Mouse (Mus musculus) megakaryocyte-erythroid progenitor cell, adult 5-6 weeks (primary cell): ENCODE results near the gene Palm3. TPM values are rescaled to one million over a fixed set of nuclear protein-coding genes. Genes with fewer than 3 reads are reported as not detected.
"Not testable (repeated sequence)": the region's sequence is repeated elsewhere in the genome, so short reads cannot be mapped to it uniquely, and the experiment has no call there.

Experiments used
- ATAC-seq: replicated peaks from 2 replicates; pipeline ENCODE4 v1.8.0; 2016; ENCODE audit warnings: mild to moderate bottlenecking, inconsistent platforms; ENCODE audit not compliant: severe bottlenecking, poor library complexity, low FRiP score, low TSS enrichment
- total RNA-seq, 2 experiments: library from RNA; stranded (forward) in 1 of 2; stranded (reverse) in 1 of 2; fragments of 200-1000, 215-1000 nt in 1 of 2; fragments of >200 nt in 1 of 2; fragmentation: Nextera tagmentation in 1 of 2; gene quantifications; 2 replicates each; pipeline ENCODE4 v1.2.3; 2014 to 2017

The Palm3 gene
- total RNA-seq, 2 experiments from 2014 or later: not detected

GRCm38 (mm10) chr8:83996567-83997505 is 24.4 kb upstream of the Palm3 start:
- peak; percentile 70 for ATAC-seq

GRCm38 (mm10) chr8:83997511-83998141 is 23.6 kb upstream of the Palm3 start, which contains the start of gene Samd1:
Gene Samd1 (plus strand): TSS chr8:83997672.
- ATAC-seq: no peak

DNA sequence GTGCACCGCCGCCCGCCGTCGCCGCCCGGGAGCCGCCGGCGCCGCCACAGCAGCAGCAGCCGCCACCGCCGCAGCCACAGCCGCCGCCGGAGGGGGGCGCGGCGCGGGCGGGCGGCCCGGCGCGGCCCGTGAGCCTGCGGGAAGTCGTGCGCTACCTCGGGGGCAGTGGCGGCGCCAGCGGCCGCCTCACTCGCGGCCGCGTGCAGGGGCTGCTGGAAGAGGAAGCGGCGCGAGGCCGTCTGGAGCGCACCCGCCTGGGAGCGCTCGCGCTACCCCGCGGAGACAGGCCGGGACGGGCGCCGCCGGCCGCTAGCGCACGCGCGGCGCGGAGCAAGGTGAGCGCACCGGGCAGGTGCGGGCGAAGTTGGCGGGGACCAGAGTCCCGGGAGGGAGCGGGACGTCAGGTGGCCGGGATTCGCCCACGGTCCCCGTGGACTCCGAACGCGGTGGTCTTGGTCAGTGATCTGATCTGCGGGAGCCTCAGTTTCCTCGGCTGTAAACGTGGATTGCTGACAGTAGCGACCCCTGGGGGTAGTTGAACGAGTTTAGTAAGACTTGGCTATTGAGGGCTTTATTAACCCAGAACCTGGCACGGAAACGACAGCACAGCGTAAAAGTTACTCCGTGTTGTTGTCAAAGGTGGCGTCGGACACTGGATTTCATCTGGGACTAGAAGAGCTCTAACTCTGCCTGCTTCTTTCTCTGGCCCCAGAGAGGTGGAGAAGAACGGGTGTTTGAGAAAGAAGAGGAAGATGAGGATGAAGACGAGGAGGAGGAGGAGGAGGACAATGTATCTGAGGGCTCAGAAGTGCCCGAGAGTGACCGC is 22.8 kb upstream of the Palm3 start:
- ATAC-seq: 0 out of 2 replicates have a peak, but pooled peaks have one; percentile 27

- ATAC-seq: no peak
Observed at GRCm38 (mm10) chr8:83999057-83999705, 22.1 kb upstream of the Palm3 start.

DNA sequence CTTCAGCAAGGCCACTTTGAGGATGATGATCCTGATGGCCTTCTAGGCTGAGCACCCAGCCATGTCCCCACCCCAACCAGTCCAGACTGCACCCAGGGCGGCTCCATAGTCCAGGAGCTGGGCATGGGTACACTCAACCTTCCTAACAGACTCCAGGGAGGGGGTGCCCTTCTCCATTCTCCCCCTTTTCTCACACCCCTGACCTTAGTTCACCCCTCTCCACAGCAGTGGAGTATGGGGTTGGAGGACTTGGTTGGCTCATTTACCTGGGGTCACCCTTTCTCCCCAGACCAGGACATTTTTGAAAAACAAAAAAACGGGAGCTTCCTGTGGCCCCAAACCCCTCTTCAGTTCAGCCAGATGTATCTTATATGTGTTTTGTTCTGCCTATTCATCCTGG is 21.4 kb upstream of the Palm3 start:
- no peak for ATAC-seq

DNA sequence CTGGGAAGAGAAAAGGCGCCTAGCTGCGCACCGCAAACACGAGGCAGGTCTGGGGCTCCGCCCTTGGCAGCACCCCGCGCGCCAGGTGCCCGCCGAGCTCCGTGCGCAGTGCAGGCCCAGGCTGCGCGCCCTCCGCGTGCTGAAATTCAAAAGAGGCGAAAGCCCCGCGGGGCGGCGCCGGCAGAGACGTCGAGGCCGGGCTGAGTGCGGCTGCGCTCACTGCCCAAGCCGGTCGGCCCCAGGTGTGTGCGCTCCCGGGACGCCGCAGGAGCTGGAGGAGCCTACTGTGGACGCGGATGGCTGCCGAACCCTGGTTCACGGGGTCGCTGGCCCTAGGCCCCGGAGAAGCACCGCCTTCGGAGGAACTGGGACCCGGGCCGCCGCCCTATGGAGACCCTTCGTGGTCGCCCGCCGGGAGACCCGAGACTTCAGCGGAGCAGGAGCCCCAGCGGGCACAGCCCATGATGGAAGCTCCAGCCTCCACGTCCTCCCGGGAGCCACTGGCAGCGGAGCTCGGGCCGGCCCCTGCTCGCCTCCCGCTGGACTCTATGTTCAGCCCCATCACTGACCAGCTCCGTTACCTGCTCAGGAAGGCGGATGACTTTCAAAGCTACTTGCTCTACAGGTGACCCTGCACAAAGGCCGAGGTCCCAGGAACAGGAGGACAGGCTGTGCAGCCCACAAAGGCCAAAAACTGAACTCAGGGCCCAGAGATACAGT is 19.8 kb upstream of the Palm3 start, which contains the start of gene 1700067K01Rik:
TSS of gene 1700067K01Rik (plus strand) at position 222 of the 720 bp plus-strand sequence.
- no peak for ATAC-seq

DNA sequence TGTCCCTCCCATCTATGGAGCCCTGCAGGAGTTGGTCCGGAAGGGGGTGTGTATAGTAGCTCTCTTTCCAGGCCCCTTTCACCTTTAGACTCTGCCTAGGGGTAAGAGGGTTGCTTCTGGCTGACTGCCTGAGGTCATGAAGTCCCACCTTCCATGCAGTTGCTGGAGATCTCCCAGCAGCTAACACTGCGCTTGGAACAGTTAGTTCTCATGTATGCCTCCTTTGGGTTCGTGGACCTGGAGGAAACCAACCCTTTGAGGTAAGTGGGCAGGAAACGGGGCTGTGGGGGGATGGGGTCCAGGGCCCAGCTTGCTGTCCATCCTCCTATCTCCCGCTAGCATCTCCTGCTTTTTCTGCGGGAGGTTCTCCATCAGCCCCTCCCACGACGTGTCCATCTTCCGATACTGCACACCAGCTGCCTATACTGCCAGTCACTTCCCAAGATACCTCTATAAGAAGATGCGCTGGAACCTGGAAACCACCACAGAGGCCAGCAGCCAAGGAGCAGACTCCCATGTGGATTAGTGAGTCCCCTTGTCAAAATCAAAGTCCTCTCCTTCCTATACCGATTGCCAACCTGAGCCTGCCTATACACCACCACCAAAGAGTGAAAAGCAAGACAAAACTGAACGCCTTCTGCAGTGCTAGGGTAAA is 18.2 kb upstream of the Palm3 start:
- ATAC-seq: no peak

GRCm38 (mm10) chr8:84003612-84004246 is 17.5 kb upstream of the Palm3 start:
- no peak for ATAC-seq

GRCm38 (mm10) chr8:84004533-84005201 is 16.6 kb upstream of the Palm3 start:
- ATAC-seq: peak; percentile 95

- ATAC-seq: not testable (repeated sequence)
Observed at GRCm38 (mm10) chr8:84005502-84005901, 15.8 kb upstream of the Palm3 start.

- no peak for ATAC-seq
Observed at GRCm38 (mm10) chr8:84008362-84008761, 12.9 kb upstream of the Palm3 start.

DNA sequence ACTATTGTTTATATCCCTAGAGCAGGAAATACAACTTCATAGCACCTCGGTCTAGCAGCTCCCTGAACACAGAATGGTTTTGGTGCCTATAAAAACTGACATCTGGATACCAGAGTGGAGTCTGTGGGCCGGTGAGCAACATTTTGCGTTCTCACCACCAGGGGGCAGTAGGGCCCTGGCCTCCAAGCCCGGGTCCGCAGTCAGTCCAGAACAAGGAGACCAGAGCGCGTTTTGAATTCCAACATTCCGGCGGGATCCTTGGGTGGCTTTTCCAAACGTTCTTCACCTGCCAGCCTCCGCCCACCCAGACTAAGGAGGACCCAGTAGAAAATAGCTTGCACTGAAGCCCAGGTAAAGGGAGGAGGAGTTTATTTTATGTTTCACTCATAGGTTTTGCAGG is 11.4 kb upstream of the Palm3 start:
- ATAC-seq: peak; percentile 70; the same call in 1 of the 2 replicates

DNA sequence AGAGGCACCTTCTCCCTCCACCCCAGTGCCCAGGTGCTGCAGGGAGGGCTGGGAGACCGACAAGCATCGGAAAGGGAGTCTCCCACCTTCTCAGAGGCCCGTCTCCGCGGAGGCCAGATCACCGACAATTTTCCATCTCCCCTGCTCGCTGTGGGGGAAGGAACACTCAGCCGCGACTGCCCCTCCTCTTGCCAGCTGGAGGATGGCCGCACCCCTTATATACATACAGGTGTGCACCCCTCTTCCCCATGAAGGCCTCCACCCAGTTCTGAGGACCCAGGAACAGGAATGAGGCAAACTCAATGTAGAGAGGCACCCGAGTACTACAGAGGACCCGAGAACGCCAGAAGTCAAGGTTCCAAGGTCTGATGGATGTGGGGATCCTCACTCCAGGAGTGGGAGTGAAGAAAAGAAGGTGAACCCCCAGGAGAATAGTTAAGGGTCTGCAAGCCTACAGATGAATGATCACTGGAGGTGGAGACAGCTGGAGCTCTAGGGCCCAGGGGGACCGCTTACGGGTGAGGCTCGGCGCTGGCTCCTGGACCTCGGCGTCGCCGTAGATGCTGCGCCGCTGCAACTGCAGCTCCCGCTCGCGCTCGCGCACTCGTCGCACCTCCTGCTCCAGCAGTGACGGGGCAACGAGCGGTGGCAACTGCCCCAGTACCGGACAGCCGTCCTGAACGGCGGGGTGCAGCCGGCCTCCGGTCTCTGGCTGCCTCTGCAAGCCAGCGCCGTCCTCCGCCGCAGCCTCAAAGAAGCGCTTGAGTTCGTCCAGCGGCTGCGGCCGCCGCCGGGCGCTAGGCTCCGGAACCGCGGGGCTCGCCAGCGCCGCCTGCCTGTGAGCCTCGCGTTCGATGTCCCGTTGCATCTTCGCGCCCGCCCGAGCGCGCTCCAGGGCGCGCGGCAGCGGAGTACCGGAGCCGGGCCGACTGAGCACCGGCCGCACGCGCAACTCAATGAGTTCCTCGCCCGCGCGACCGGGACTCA is 10.4 kb upstream of the Palm3 start:
- ATAC-seq: peak; percentile 28; the same call in 1 of the 2 replicates

- ATAC-seq: peak; percentile 54
Observed at GRCm38 (mm10) chr8:84011705-84012498, 9.4 kb upstream of the Palm3 start, which contains the start of gene 2210011C24Rik. Gene 2210011C24Rik (minus strand): TSS chr8:84012171.
